Mouse (Mus musculus) liver, adult 2 months (tissue): ENCODE data around the gene Kndc1.

Source experiments
- CTCF ChIP-seq: fragments of 200-500 bp; IDR thresholded peaks from 2 replicates; pipeline ENCODE4 v1.5.1; 2011; ENCODE audit warnings: low read depth, low read length, control low read depth
- POLR2A ChIP-seq: fragments of 200-500 bp; IDR thresholded peaks from 2 replicates; pipeline ENCODE4 v1.6.1; 2011; ENCODE audit warnings: low read length, control low read depth; ENCODE audit not compliant: insufficient read depth; ENCODE audit errors: extremely low read depth

DNA sequence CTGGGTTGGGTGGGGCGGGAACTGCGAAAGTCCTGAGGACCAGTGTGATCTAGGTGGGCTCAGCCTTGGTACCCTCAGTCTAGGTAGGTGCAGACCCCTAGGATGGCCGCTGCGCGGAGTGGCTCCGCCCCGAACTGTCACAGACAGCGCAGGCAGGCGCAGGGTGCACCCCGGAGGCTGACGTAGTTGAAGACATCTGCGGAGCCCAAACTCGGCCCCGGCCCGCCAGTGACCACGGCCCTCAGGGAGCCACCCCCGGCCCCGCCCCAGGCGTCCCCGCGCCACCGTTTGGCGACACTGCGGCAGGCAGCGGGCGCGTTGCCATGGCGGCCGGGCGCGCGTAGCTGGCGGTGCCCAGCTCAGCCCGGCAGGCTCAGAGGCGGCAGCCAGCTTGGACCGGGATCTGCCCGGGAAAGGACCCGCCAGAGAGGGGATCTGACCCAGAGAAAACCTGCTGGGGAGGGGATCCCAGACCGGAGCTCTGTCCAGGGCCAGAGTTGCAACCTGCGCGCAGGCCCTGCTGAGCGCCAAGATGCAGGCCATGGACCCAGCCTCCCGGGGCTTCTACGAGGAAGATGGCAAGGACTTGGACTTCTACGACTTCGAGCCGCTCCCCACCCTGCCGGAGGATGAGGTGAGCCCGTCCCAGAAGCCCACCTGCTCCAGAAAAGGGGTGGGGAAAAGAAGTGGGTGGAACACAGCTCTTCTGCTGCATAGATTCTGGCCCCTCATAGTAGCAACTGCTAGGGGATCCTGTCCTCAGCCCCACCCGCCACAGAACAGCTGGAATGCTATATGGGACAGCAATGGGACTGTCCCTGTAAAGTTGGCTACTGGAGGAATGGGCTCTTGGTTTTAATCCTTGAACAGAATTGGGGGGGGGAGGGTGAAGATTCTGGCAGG is at the start of gene Kndc1:
- TF ChIP-seq CTCF, result no peak
- TF ChIP-seq POLR2A, result no peak
